Mouse (Mus musculus) neural tube, embryonic 14.5 days (tissue): ENCODE results near the gene Aldh4a1. TPM values are rescaled to one million over a fixed set of nuclear protein-coding genes. Genes with fewer than 3 reads are reported as not detected.
A peak's percentile ranks its signal among the peaks of the same experiment; 100 is the strongest.

Experiments used
- ATAC-seq: fragments of 200-750 bp; cut with Nextera tagmentation; 2 replicates; pipeline ENCODE4 v1.8.0; 2017; ENCODE audit warnings: low read depth, mild to moderate bottlenecking, moderate TSS enrichment, moderate library complexity
- H3K27ac ChIP-seq: fragments of 300-500 bp; sonication (generic); 2 replicates; pipeline ENCODE4 v1.5.1; 2014; ENCODE audit warnings: low read depth, mild to moderate bottlenecking, control low read depth, low read length, moderate library complexity, mixed read lengths
- H3K27me3 ChIP-seq: fragments of 300-500 bp; sonication (generic); 2 replicates; pipeline ENCODE4 v1.6.1; 2014; ENCODE audit warnings: low read length; ENCODE audit not compliant: control insufficient read depth, insufficient read depth
- H3K36me3 ChIP-seq: fragments of 300-500 bp; sonication (generic); 2 replicates; pipeline ENCODE4 v1.6.1; 2014; ENCODE audit warnings: low read length, mixed read lengths; ENCODE audit not compliant: control insufficient read depth, insufficient read depth
- H3K4me1 ChIP-seq: fragments of 300-500 bp; sonication (generic); 2 replicates; pipeline ENCODE4 v1.6.1; 2014; ENCODE audit warnings: low read length; ENCODE audit not compliant: control insufficient read depth, insufficient read depth
- H3K4me2 ChIP-seq: fragments of 300-500 bp; sonication (generic); 2 replicates; pipeline ENCODE4 v1.6.1; 2014; ENCODE audit warnings: mild to moderate bottlenecking, low read depth, low read length, control low read depth
- H3K4me3 ChIP-seq: fragments of 300-500 bp; sonication (generic); 2 replicates; pipeline ENCODE4 v1.5.1; 2014; ENCODE audit warnings: low read depth, low read length, control low read depth, mixed read lengths
- H3K9ac ChIP-seq: fragments of 300-500 bp; sonication (generic); replicated peaks from 2 replicates; pipeline ENCODE4 v1.6.1; 2014; ENCODE audit warnings: low read depth, mild to moderate bottlenecking, control low read depth, low read length, mixed read lengths
- H3K9me3 ChIP-seq: fragments of 300-500 bp; sonication (generic); 2 replicates; pipeline ENCODE4 v1.6.1; 2016; ENCODE audit warnings: low read length; ENCODE audit not compliant: control insufficient read depth
- WGBS: fragments of 180-500 bp; shearing (Covaris S2); extraction: QIAGEN DNeasy Blood & Tissue Kit; methylation state at CpG from one replicate; pipeline ENCODE4 v1.1.7; 2014; 5-methylcytosine and 5-hydroxymethylcytosine counted together
- polyA plus RNA-seq: library from polyadenylated mRNA; unstranded; fragments of >200 nt; fragmentation: Nextera tagmentation; extraction: Ambion mirVana; gene quantifications from 2 replicates; pipeline ENCODE4 v1.2.1, GENCODE M21; 2014

Gene Aldh4a1
- polyA plus RNA-seq, 1 experiment from 2014 or later = 13.5 TPM

- Histone ChIP-seq H3K9me3 (no peaks in the 10 kb centered on the region), H3K4me3 (no peak overlapping the region), H3K27ac (no peak overlapping the region), H3K36me3 (no peaks in the 10 kb centered on the region), H3K4me2 (peak overlapping the region; percentile 7; the same call in 1 of the 2 replicates), H3K9ac (no peak overlapping the region), H3K27me3 (no peaks in the 10 kb centered on the region), H3K4me1 (peaks cover 12% of the 10 kb centered on the region)
- no peak for ATAC-seq
- 77% methylated on average over 10 of the region's 10 CpGs for WGBS
Measured at GRCm38 (mm10) chr4:139624706-139625105, 2.0 kb downstream of the Aldh4a1 start.

- Histone ChIP-seq H3K9me3 (no peaks in the 10 kb centered on the region), H3K4me1 (peaks cover 9% of the 10 kb centered on the region), H3K36me3 (no peaks in the 10 kb centered on the region), H3K9ac (no peak overlapping the region), H3K27ac (no peak overlapping the region), H3K4me2 (no peak overlapping the region), H3K27me3 (no peaks in the 10 kb centered on the region), H3K4me3 (no peak overlapping the region)
- 95% methylated on average over 11 of the region's 11 CpGs for WGBS
- no peak for ATAC-seq
Measured at GRCm38 (mm10) chr4:139627361-139627760, 4.7 kb downstream of the Aldh4a1 start.

- no peaks in the 10 kb centered on the region for H3K27me3 ChIP-seq
- H3K36me3 ChIP-seq = no peaks in the 10 kb centered on the region
- no peak for ATAC-seq
- H3K9me3 ChIP-seq = no peaks in the 10 kb centered on the region
- no peak overlapping the region for H3K9ac ChIP-seq
- no peak overlapping the region for H3K4me3 ChIP-seq
- H3K4me1 ChIP-seq = no peaks in the 10 kb centered on the region
- no peak overlapping the region for H3K4me2 ChIP-seq
- WGBS = 85% methylated on average over 10 of the region's 10 CpGs
- H3K27ac ChIP-seq = no peak overlapping the region
Measured at GRCm38 (mm10) chr4:139630171-139630570, 7.5 kb downstream of the Aldh4a1 start.

GRCm38 (mm10) chr4:139631141-139631540 is 8.5 kb downstream of the Aldh4a1 start:
- Histone ChIP-seq H3K4me3 (no peak overlapping the region), H3K27me3 (no peaks in the 10 kb centered on the region), H3K9ac (no peak overlapping the region), H3K9me3 (no peaks in the 10 kb centered on the region), H3K27ac (no peak overlapping the region), H3K4me2 (no peak overlapping the region), H3K4me1 (no peaks in the 10 kb centered on the region), H3K36me3 (no peaks in the 10 kb centered on the region)
- WGBS = 75% methylated on average over 5 of the region's 5 CpGs
- ATAC-seq = no peak

- H3K9ac ChIP-seq = no peak overlapping the region
- no peak overlapping the region for H3K4me3 ChIP-seq
- no peak overlapping the region for H3K27ac ChIP-seq
- H3K4me2 ChIP-seq = no peak overlapping the region
- H3K9me3 ChIP-seq = no peaks in the 10 kb centered on the region
- no peaks in the 10 kb centered on the region for H3K4me1 ChIP-seq
- ATAC-seq = no peak
- no peaks in the 10 kb centered on the region for H3K27me3 ChIP-seq
- no peaks in the 10 kb centered on the region for H3K36me3 ChIP-seq
- WGBS = 87% methylated on average over 7 of the region's 7 CpGs
Measured at GRCm38 (mm10) chr4:139631569-139632253, 9.0 kb downstream of the Aldh4a1 start.

- Histone ChIP-seq H3K36me3 (no peaks in the 10 kb centered on the region), H3K27ac (no peak overlapping the region), H3K4me3 (no peak overlapping the region), H3K9ac (no peak overlapping the region), H3K9me3 (no peaks in the 10 kb centered on the region), H3K27me3 (no peaks in the 10 kb centered on the region), H3K4me1 (no peaks in the 10 kb centered on the region), H3K4me2 (no peak overlapping the region)
- no peak for ATAC-seq
- 83% methylated on average over 10 of the region's 10 CpGs for WGBS
Measured at GRCm38 (mm10) chr4:139632254-139632580, 9.6 kb downstream of the Aldh4a1 start.

GRCm38 (mm10) chr4:139636373-139636772 is 13.7 kb downstream of the Aldh4a1 start:
- Histone ChIP-seq H3K36me3 (no peaks in the 10 kb centered on the region; the same call in 1 of the 2 replicates), H3K4me3 (no peak overlapping the region), H3K9me3 (no peaks in the 10 kb centered on the region), H3K27ac (no peak overlapping the region), H3K9ac (no peak overlapping the region), H3K4me1 (peaks cover 10% of the 10 kb centered on the region), H3K27me3 (no peaks in the 10 kb centered on the region), H3K4me2 (no peak overlapping the region)
- no peak for ATAC-seq
- WGBS = 24% methylated on average over 7 of the region's 7 CpGs

- WGBS = 91% methylated on average over 9 of the region's 9 CpGs
- Histone ChIP-seq H3K4me2 (no peak overlapping the region), H3K4me1 (peaks cover 21% of the 10 kb centered on the region), H3K9ac (no peak overlapping the region), H3K27ac (no peak overlapping the region), H3K4me3 (no peak overlapping the region), H3K27me3 (no peaks in the 10 kb centered on the region), H3K9me3 (no peaks in the 10 kb centered on the region), H3K36me3 (peaks cover 3% of the 10 kb centered on the region; the same call in 1 of the 2 replicates)
- ATAC-seq = no peak
Measured at GRCm38 (mm10) chr4:139637847-139638246, 15.2 kb downstream of the Aldh4a1 start.

- Histone ChIP-seq H3K27me3 (no peaks in the 10 kb centered on the region), H3K9ac (no peak overlapping the region), H3K4me2 (no peak overlapping the region), H3K36me3 (peaks cover 5% of the 10 kb centered on the region; the same call in 1 of the 2 replicates), H3K9me3 (no peaks in the 10 kb centered on the region), H3K4me1 (peaks cover 21% of the 10 kb centered on the region), H3K27ac (no peak overlapping the region), H3K4me3 (no peak overlapping the region)
- 89% methylated on average over 16 of the region's 16 CpGs for WGBS
- no peak for ATAC-seq
Measured at GRCm38 (mm10) chr4:139638356-139638755, 15.7 kb downstream of the Aldh4a1 start.
